Mouse (Mus musculus) heart, embryonic 14.5 days (tissue): Measurements from ENCODE around the gene Celf3. TPM values are rescaled to one million over a fixed set of nuclear protein-coding genes. Genes with fewer than 3 reads are reported as not detected.

Experiments used
- ATAC-seq: fragments of 200-750 bp; cut with Nextera tagmentation; 2 replicates; pipeline ENCODE4 v1.8.0; 2017; ENCODE audit warnings: low read depth, moderate TSS enrichment; ENCODE audit not compliant: insufficient number of reproducible peaks, insufficient read depth, low FRiP score
- H3K27ac ChIP-seq, 2 experiments: fragments of 200-500 bp in 1 of 2; fragments of 300-500 bp in 1 of 2; sonication (generic) in 1 of 2; replicated peaks in 1 of 2; 2 replicates each; pipeline ENCODE4 v1.5.1; 2012 to 2014; ENCODE audit warnings: low read depth in 2 of 2, low read length in 2 of 2, control low read depth in 1 of 2, mild to moderate bottlenecking in 1 of 2, mixed read lengths in 1 of 2; ENCODE audit not compliant: control insufficient read depth in 1 of 2, insufficient read depth in 1 of 2
- H3K27me3 ChIP-seq: fragments of 300-500 bp; sonication (generic); 2 replicates; pipeline ENCODE4 v1.6.1; 2014; ENCODE audit warnings: mild to moderate bottlenecking, low read length, control low read depth; ENCODE audit not compliant: control insufficient read depth, insufficient read depth
- H3K36me3 ChIP-seq: fragments of 300-500 bp; sonication (generic); 2 replicates; pipeline ENCODE4 v1.6.1; 2014; ENCODE audit warnings: mild to moderate bottlenecking, control low read depth, low read length, mixed read lengths; ENCODE audit not compliant: control insufficient read depth, insufficient read depth
- H3K4me1 ChIP-seq, 2 experiments: fragments of 200-500 bp in 1 of 2; fragments of 300-500 bp in 1 of 2; sonication (generic) in 1 of 2; 2 replicates each; pipeline ENCODE4 v1.6.1; 2012 to 2014; ENCODE audit warnings: low read length in 2 of 2, control low read depth in 1 of 2, mixed read lengths in 1 of 2; ENCODE audit not compliant: control insufficient read depth in 2 of 2, insufficient read depth in 2 of 2
- H3K4me2 ChIP-seq: fragments of 300-500 bp; sonication (generic); 2 replicates; pipeline ENCODE4 v1.6.1; 2014; ENCODE audit warnings: mild to moderate bottlenecking, low read length
- H3K4me3 ChIP-seq, 2 experiments: fragments of 200-500 bp in 1 of 2; fragments of 300-500 bp in 1 of 2; sonication (generic) in 1 of 2; 2 replicates each; pipeline ENCODE4 v1.5.1; 2012 to 2014; ENCODE audit warnings: low read length in 2 of 2, mild to moderate bottlenecking in 2 of 2, control low read depth in 1 of 2, low read depth in 1 of 2, moderate library complexity in 1 of 2; ENCODE audit not compliant: control insufficient read depth in 1 of 2, insufficient read depth in 1 of 2
- H3K9ac ChIP-seq: fragments of 300-500 bp; sonication (generic); 2 replicates; pipeline ENCODE4 v1.6.1; 2014; ENCODE audit warnings: mild to moderate bottlenecking, low read length
- H3K9me3 ChIP-seq: fragments of 300-500 bp; sonication (generic); 2 replicates; pipeline ENCODE4 v1.6.1; 2016; ENCODE audit warnings: low read length, control low read depth; ENCODE audit not compliant: control insufficient read depth
- WGBS: fragments of 180-500 bp; shearing (Covaris S2); extraction: QIAGEN DNeasy Blood & Tissue Kit; methylation state at CpG from one replicate; pipeline ENCODE4 v1.1.7; 2014; 5-methylcytosine and 5-hydroxymethylcytosine counted together
- polyA plus RNA-seq: library from polyadenylated mRNA; unstranded; fragments of >200 nt; fragmentation: Nextera tagmentation; extraction: Ambion mirVana; gene quantifications from 2 replicates; pipeline ENCODE4 v1.2.1, GENCODE M21; 2014

Gene Celf3
- polyA plus RNA-seq, 1 experiment from 2014 or later, result 1.8 TPM

GRCm38 (mm10) chr3:94480291-94480884 lies 2.3 kb downstream of the Celf3 start, which contains the start of gene Riiad1:
Gene Riiad1 (minus strand): TSS chr3:94480341.
- no peak for ATAC-seq
- 11% methylated on average over 15 of the region's 16 CpGs for WGBS
- peak within 1 kb of the TSS; percentile 55 for H3K4me2 ChIP-seq

GRCm38 (mm10) chr3:94481429-94481828 lies 3.3 kb downstream of the Celf3 start:
- WGBS, result 53% methylated on average over 4 of the region's 4 CpGs
- Histone ChIP-seq H3K27ac (no peak overlapping the region), H3K9me3 (no peaks in the 10 kb centered on the region), H3K4me3 (no peak overlapping the region), H3K36me3 (no peaks in the 10 kb centered on the region), H3K9ac (no peak overlapping the region), H3K27me3 (peaks cover 27% of the 10 kb centered on the region), H3K4me1 (peaks cover 6 to 12% of the 10 kb centered on the region in 2 experiments), H3K4me2 (no peak overlapping the region)
- ATAC-seq, result no peak

More at GRCm38 (mm10) chr3:94480291-94480884, 2.3 kb downstream of the Celf3 start, which contains the start of gene Riiad1:
- Histone ChIP-seq H3K4me3 (peak within 1 kb of the TSS in 1 of 2 experiments; percentile 3; a peak in 1 of 4 replicates), H3K9ac (no peak within 1 kb of the TSS), H3K27ac (no peak within 1 kb of the TSS), H3K9me3 (no peaks in the 10 kb centered on the region), H3K36me3 (no peaks in the 10 kb centered on the region), H3K27me3 (peaks cover 27% of the 10 kb centered on the region), H3K4me1 (peaks cover 6 to 12% of the 10 kb centered on the region in 2 experiments)

GRCm38 (mm10) chr3:94482764-94483385 lies 4.8 kb downstream of the Celf3 start:
- no peak overlapping the region for H3K27ac ChIP-seq
- H3K36me3 ChIP-seq, result no peaks in the 10 kb centered on the region
- peaks cover 27% of the 10 kb centered on the region for H3K27me3 ChIP-seq
- no peak overlapping the region for H3K4me3 ChIP-seq
- 68% methylated on average over 17 of the region's 17 CpGs for WGBS
- H3K4me2 ChIP-seq, result no peak overlapping the region
- no peak for ATAC-seq
- H3K4me1 ChIP-seq, result peaks cover 12 to 13% of the 10 kb centered on the region in 2 experiments
- no peak overlapping the region for H3K9ac ChIP-seq
- H3K9me3 ChIP-seq, result no peaks in the 10 kb centered on the region

GRCm38 (mm10) chr3:94483790-94484439 lies 5.8 kb downstream of the Celf3 start:
- Histone ChIP-seq H3K36me3 (no peaks in the 10 kb centered on the region), H3K9me3 (no peaks in the 10 kb centered on the region), H3K4me1 (peaks cover 9 to 13% of the 10 kb centered on the region in 2 experiments), H3K9ac (no peak overlapping the region), H3K4me2 (no peak overlapping the region), H3K4me3 (no peak overlapping the region), H3K27me3 (peaks cover 20% of the 10 kb centered on the region), H3K27ac (no peak overlapping the region)
- 0 out of 2 replicates have a peak, but pooled peaks have one; percentile 13 for ATAC-seq
- 26% methylated on average over 20 of the region's 20 CpGs for WGBS

- 0 out of 2 replicates have a peak, but pooled peaks cover 4% of the 10 kb centered on the region for H3K36me3 ChIP-seq
- ATAC-seq, result no peak
- 77% methylated on average over 7 of the region's 7 CpGs for WGBS
Measured at GRCm38 (mm10) chr3:94485922-94486321, 7.8 kb downstream of the Celf3 start.

GRCm38 (mm10) chr3:94487581-94487980 lies 9.5 kb downstream of the Celf3 start:
- Histone ChIP-seq H3K4me2 (no peak overlapping the region), H3K27me3 (no peaks in the 10 kb centered on the region), H3K9me3 (no peaks in the 10 kb centered on the region), H3K27ac (no peak overlapping the region), H3K4me1 (peaks cover 3 to 8% of the 10 kb centered on the region in 2 experiments), H3K4me3 (no peak overlapping the region), H3K9ac (no peak overlapping the region), H3K36me3 (0 out of 2 replicates have a peak, but pooled peaks cover 9% of the 10 kb centered on the region)
- ATAC-seq, result no peak
- WGBS, result 49% methylated on average over 6 of the region's 6 CpGs

More at GRCm38 (mm10) chr3:94485922-94486321, 7.8 kb downstream of the Celf3 start:
- H3K4me3 ChIP-seq, result no peak overlapping the region
- no peak overlapping the region for H3K4me2 ChIP-seq
- H3K27me3 ChIP-seq, result peaks cover under 1% of the 10 kb centered on the region; the same call in 1 of the 2 replicates
- peaks cover 9 to 12% of the 10 kb centered on the region in 2 experiments for H3K4me1 ChIP-seq
- no peak overlapping the region for H3K9ac ChIP-seq
- H3K9me3 ChIP-seq, result no peaks in the 10 kb centered on the region
- H3K27ac ChIP-seq, result no peak overlapping the region

GRCm38 (mm10) chr3:94497162-94497561 lies 19.1 kb downstream of the Celf3 start:
- H3K36me3 ChIP-seq, result peaks cover 82% of the 10 kb centered on the region

More at GRCm38 (mm10) chr3:94497162-94497561, 19.1 kb downstream of the Celf3 start:
- 84% methylated on average over 4 of the region's 4 CpGs for WGBS
- Histone ChIP-seq H3K4me1 (no peaks in the 10 kb centered on the region), H3K4me3 (no peak overlapping the region), H3K9ac (no peak overlapping the region), H3K4me2 (no peak overlapping the region), H3K27ac (no peak overlapping the region), H3K9me3 (no peaks in the 10 kb centered on the region), H3K27me3 (no peaks in the 10 kb centered on the region)
- no peak for ATAC-seq
